Mouse (Mus musculus) activated CD4-positive, CD25-positive, alpha-beta regulatory T cell, adult 4 months (primary cell): Measurements from ENCODE around the gene Cyp2b19. TPM values are rescaled to one million over a fixed set of nuclear protein-coding genes. Genes with fewer than 3 reads are reported as not detected.

Experiments
- polyA plus RNA-seq, 2 experiments: library from polyadenylated mRNA; unstranded; fragments of 100-300 nt; shearing (Covaris generic); gene quantifications; one replicate each; pipeline ENCODE4 v1.2.1; 2017

Cyp2b19 gene
- polyA plus RNA-seq, 2 experiments from 2014 or later: not detected

Other genes with a start within 250 kb of the Cyp2b19 start
- gene Nlrp9a, start 222.1 kb upstream of the Cyp2b19 start, polyA plus RNA-seq: not detected
- not detected for gene Vmn1r185, start 138.7 kb upstream of the Cyp2b19 start, polyA plus RNA-seq
- not detected for gene Cyp2b23, start 70.7 kb upstream of the Cyp2b19 start, polyA plus RNA-seq
- not detected for gene Cyp2g1, start 51.8 kb downstream of the Cyp2b19 start, polyA plus RNA-seq
- gene Cyp2a5, start 78.2 kb downstream of the Cyp2b19 start, polyA plus RNA-seq: not detected
- gene Cyp2a22, start 182.2 kb downstream of the Cyp2b19 start, polyA plus RNA-seq: not detected